Mouse (Mus musculus) hindbrain, embryonic 10.5 days (tissue): ENCODE results near the gene 2700049A03Rik. TPM values are rescaled to one million over a fixed set of nuclear protein-coding genes. Genes with fewer than 3 reads are reported as not detected.

Experiments
- DNase-seq: peaks from one replicate; pipeline ENCODE4 v3.0.0-alpha.2; 2017; ENCODE audit warnings: low spot score
- H3K27ac ChIP-seq: fragments of 300-500 bp; sonication (generic); 2 replicates; pipeline ENCODE4 v1.5.1; 2016; ENCODE audit warnings: mild to moderate bottlenecking, moderate library complexity
- H3K27me3 ChIP-seq: fragments of 300-500 bp; sonication (generic); 2 replicates; pipeline ENCODE4 v1.6.1; 2016; ENCODE audit warnings: mild to moderate bottlenecking; ENCODE audit not compliant: poor library complexity, insufficient read depth, severe bottlenecking
- H3K36me3 ChIP-seq: fragments of 300-500 bp; sonication (generic); 2 replicates; pipeline ENCODE4 v1.6.1; 2016; ENCODE audit warnings: mild to moderate bottlenecking, moderate library complexity
- H3K4me1 ChIP-seq: fragments of 300-500 bp; sonication (generic); replicated peaks from 2 replicates; pipeline ENCODE4 v1.6.1; 2016; ENCODE audit warnings: mild to moderate bottlenecking
- H3K4me3 ChIP-seq: fragments of 300-500 bp; sonication (generic); 2 replicates; pipeline ENCODE4 v1.5.1; 2016; ENCODE audit warnings: mild to moderate bottlenecking, moderate library complexity
- H3K9me3 ChIP-seq: fragments of 300-500 bp; sonication (generic); 2 replicates; pipeline ENCODE4 v1.6.1; 2016; ENCODE audit warnings: mild to moderate bottlenecking, moderate library complexity
- WGBS: fragments of 180-500 bp; shearing (Covaris S2); methylation state at CpG from one replicate; pipeline ENCODE4 v1.1.7; 2016; 5-methylcytosine and 5-hydroxymethylcytosine counted together
- polyA plus RNA-seq: library from polyadenylated mRNA; unstranded; fragments of >200 nt; fragmentation: Nextera tagmentation; extraction: Ambion mirVana; gene quantifications from 2 replicates; pipeline ENCODE4 v1.2.1, GENCODE M21; 2016

Gene 2700049A03Rik
- polyA plus RNA-seq, 1 experiment from 2014 or later, result 14.3 TPM

DNA sequence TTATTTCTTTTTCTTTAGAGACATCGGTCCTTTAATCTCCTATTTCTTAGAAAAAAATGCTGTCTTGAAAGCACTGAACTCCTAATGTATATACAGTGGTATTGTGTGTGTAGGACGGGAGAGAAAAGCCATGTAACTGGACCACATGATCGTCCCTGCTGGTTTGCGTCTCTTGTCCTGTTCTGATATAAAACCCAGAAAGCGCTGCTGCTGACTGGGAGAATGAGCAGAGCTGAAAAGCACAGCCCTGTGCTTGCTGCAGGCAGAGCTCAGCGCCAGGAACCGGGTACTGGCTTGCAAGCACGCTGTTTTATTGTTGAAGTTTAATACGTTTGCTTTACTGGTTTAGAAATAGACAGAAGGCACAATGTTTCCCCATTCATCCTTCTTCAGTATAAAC, 112.7 kb downstream of the 2700049A03Rik start:
- no peak overlapping the region for H3K27ac ChIP-seq
- 83% methylated on average over 9 of the region's 9 CpGs for WGBS
- DNase-seq, result no peak
- no peaks in the 10 kb centered on the region for H3K27me3 ChIP-seq
- no peaks in the 10 kb centered on the region for H3K9me3 ChIP-seq
- H3K4me3 ChIP-seq, result no peak overlapping the region
- peaks cover 4% of the 10 kb centered on the region for H3K36me3 ChIP-seq
- peaks cover 11% of the 10 kb centered on the region for H3K4me1 ChIP-seq

DNA sequence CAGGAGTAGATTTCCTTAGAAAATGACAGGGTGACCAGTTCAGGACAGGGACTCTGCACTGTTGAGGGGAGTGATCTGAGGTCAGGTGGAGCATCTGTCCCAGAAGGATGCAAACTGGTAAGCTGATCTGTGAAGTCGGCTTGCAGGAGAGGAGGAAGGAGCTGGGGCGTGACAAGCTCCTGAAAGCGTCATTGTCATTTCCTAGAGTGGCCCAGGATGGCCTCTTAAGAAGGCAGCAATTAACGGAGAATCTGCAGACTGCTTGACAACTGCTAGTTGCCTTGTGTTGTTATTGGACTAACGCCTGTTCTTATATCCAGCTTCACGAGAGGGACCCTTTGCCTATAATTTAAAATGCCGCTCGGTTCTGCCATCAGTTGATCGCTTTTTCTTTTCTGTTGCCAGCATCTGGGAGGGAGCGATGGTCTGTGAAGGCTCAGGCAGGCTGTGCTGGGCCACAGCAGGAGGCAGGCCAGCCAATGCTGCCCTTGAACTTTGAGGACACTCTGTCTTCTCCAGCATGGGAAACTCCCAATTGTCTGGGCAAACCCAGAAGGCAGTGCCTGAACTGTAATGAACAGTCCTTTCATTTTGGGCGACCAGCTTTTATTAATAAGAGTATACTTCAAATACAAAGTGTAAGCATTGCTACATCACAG, 116.0 kb downstream of the 2700049A03Rik start:
- no peak for DNase-seq
- 53% methylated on average over 11 of the region's 11 CpGs for WGBS
- no peak overlapping the region for H3K4me3 ChIP-seq

DNA sequence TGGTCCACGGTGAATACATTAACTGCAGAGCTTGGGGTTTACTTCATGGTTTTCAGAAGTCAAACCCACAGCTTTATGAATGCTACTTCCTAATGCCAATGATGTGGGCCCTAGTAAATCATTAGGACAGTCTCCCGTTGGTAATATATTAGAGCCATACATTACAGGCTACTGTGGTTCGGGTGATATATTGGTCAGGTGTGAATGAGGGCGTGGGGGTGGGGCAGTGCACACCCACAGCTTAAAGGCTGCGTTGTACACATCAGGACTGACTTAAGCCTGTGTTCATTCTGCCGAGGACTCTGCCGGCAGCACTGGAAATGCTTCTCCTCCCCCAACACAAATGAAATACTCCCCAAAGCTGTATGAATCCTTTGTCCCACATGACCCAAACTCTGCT, 118.1 kb downstream of the 2700049A03Rik start:
- H3K36me3 ChIP-seq, result no peaks in the 10 kb centered on the region
- no peak for DNase-seq
- no peaks in the 10 kb centered on the region for H3K27me3 ChIP-seq
- 84% methylated on average over 7 of the region's 7 CpGs for WGBS
- no peak overlapping the region for H3K27ac ChIP-seq
- peaks cover 11% of the 10 kb centered on the region for H3K4me1 ChIP-seq
- H3K9me3 ChIP-seq, result no peaks in the 10 kb centered on the region
- H3K4me3 ChIP-seq, result no peak overlapping the region

More for the DNA sequence above, 116.0 kb downstream of the 2700049A03Rik start:
- Histone ChIP-seq H3K9me3 (no peaks in the 10 kb centered on the region), H3K27me3 (no peaks in the 10 kb centered on the region), H3K36me3 (no peaks in the 10 kb centered on the region), H3K27ac (no peak overlapping the region), H3K4me1 (peaks cover 11% of the 10 kb centered on the region)

- no peaks in the 10 kb centered on the region for H3K27me3 ChIP-seq
- H3K36me3 ChIP-seq, result no peaks in the 10 kb centered on the region
- WGBS, result 63% methylated on average over 18 of the region's 18 CpGs
- DNase-seq, result peak; percentile 30
- H3K4me3 ChIP-seq, result no peak overlapping the region
- 0 out of 2 replicates have a peak, but pooled peaks cover 8% of the 10 kb centered on the region for H3K9me3 ChIP-seq
- H3K27ac ChIP-seq, result 0 out of 2 replicates have a peak overlapping the region, but pooled peaks have one; percentile 31
- no peaks in the 10 kb centered on the region for H3K4me1 ChIP-seq
Observed at GRCm38 (mm10) chr12:71258196-71258920, 121.7 kb downstream of the 2700049A03Rik start.

DNA sequence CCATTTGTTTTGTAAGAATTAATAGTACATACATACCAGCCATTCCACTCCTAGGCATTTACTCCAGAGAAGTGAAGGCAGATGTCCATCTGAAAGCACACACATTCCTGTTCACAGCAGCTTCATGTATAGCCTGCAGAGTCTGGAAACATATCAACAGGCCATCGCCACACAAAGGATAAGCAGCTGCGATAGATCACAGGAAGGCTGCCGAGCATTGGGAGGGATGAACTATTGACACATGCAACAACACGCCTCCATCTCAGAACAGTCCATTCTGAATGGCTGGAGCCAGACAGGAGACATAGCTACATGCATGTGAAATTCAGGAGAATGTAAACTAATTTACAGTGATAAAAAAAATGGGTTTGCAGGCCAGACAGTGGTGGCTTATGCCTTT, 127.6 kb downstream of the 2700049A03Rik start:
- no peak for DNase-seq
- Histone ChIP-seq H3K27ac (no peak overlapping the region), H3K9me3 (0 out of 2 replicates have a peak, but pooled peaks cover 13% of the 10 kb centered on the region), H3K36me3 (no peaks in the 10 kb centered on the region), H3K4me3 (no peak overlapping the region), H3K27me3 (no peaks in the 10 kb centered on the region), H3K4me1 (no peaks in the 10 kb centered on the region)
- 92% methylated on average over 4 of the region's 4 CpGs for WGBS

DNA sequence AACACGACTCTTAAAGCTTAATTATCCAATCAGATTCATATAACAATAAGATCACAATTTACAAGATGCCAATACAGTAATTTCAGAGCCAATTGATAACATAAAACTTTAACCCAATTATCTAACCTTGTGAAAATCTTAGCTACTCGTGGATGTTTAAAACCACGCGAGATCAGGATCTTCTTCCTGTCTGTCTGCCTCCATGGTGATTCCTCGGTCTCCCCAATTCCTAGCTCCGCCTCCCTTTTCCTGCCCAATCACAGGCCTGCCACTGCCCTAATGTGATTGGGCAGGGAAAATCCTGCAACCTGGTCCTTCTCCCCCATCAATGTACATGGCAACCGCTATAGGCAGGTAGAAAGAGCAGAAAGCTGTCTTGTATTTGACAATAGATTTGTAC, 132.7 kb downstream of the 2700049A03Rik start:
- Histone ChIP-seq H3K27ac (no peak overlapping the region), H3K36me3 (no peaks in the 10 kb centered on the region), H3K4me1 (0 out of 2 replicates have a peak, but pooled peaks cover 3% of the 10 kb centered on the region), H3K4me3 (no peak overlapping the region), H3K9me3 (0 out of 2 replicates have a peak, but pooled peaks cover 5% of the 10 kb centered on the region), H3K27me3 (no peaks in the 10 kb centered on the region)
- DNase-seq, result no peak
- 94% methylated on average over 7 of the region's 7 CpGs for WGBS

DNA sequence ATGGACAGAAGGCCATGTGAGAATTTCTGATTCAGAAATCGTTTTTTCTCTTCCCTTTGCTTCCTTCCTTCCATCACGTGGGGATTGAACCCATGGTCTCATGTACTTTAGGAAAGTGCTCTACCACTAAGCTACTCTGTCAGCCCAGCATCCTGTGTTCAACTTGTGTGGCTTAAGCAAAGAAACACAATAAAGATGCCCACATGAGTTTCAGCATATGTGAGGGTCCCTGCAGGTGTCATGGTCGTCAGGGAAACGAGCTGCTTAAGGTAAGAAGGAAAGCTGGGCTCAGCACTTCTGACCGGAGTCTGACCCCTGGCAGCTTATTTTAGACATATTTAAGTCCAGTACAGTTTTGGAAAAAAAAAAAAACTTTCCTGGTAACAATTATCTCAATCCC, 134.5 kb downstream of the 2700049A03Rik start:
- Histone ChIP-seq H3K27ac (no peak overlapping the region), H3K4me1 (0 out of 2 replicates have a peak, but pooled peaks cover 3% of the 10 kb centered on the region), H3K27me3 (no peaks in the 10 kb centered on the region), H3K4me3 (no peak overlapping the region), H3K36me3 (no peaks in the 10 kb centered on the region), H3K9me3 (0 out of 2 replicates have a peak, but pooled peaks cover 6% of the 10 kb centered on the region)
- WGBS, result 77% methylated on average over 5 of the region's 5 CpGs
- DNase-seq, result no peak

DNA sequence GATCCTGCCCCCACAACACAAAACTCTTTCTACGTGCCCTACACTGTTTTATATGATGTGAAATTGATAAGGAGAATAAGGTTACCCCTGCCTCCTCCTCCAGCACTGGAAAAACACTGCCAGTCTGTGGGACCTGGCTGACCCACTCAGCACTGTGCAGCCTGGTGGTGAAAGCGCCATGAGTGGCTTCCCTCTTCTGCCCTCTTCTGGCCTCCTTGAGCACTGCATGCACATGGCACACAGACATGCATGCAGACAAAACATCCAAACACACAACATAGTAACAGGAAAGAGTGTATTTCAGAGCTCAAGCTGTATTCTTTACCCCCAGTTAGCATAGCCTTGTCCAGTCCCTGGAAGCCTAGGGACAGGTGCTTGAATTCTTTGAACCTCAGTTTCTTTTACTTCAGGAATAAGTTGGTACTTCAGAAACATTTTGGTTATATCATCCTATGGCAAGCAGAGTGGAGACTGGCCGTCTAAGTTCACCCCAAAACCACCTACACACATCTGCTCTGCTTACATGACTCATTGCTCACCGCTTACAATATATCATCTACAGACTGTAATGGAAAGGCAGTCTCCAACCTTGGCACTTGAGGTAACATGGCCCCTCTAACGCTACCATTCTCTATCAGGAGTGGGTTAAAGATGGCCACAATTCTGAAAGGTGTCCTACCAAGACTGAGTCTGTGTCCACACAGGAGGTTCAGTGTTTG, 138.0 kb downstream of the 2700049A03Rik start:
- H3K9me3 ChIP-seq, result 0 out of 2 replicates have a peak, but pooled peaks cover 3% of the 10 kb centered on the region
- DNase-seq, result no peak
- WGBS, result 93% methylated on average over 5 of the region's 5 CpGs
- H3K4me3 ChIP-seq, result no peak overlapping the region
- H3K27ac ChIP-seq, result no peak overlapping the region
- no peaks in the 10 kb centered on the region for H3K36me3 ChIP-seq
- 0 out of 2 replicates have a peak, but pooled peaks cover 14% of the 10 kb centered on the region for H3K4me1 ChIP-seq
- no peaks in the 10 kb centered on the region for H3K27me3 ChIP-seq

DNA sequence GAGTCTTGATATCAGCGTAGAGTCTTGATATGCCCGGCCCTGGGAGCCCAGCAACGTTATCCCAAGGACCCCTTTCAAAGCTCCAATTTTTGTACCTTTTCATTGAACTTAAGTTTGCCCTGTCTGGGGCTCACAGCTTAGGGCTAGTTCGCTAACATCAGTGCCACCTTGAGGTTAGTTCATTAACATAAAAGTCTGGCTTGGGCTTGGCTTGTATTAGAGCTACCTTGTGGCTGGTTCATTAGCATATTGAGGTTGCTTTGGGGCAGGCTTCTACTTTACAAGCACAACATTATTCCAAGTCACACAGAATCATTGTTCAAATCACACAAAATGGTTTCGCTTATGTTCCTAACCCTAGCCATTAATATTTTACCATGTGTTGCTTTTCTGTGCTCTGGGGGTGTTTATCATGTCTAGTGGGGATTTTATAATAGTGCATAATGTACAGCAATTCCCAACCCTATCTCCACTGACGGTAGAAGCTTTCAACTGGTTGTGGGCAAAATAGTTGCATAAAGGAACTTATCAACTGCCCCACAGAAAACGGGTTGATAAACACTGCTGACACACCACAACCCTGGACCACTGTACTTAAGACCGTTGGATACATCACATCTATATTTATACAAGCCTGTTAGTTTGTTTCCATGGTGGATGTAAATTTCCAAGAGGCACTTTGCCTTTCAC, 139.4 kb downstream of the 2700049A03Rik start:
- peaks cover 15% of the 10 kb centered on the region; the same call in 1 of the 2 replicates for H3K4me1 ChIP-seq
- 0 out of 2 replicates have a peak, but pooled peaks cover 3% of the 10 kb centered on the region for H3K9me3 ChIP-seq
- 89% methylated on average over 8 of the region's 8 CpGs for WGBS
- no peak for DNase-seq
- no peaks in the 10 kb centered on the region for H3K36me3 ChIP-seq
- no peak overlapping the region for H3K4me3 ChIP-seq
- H3K27ac ChIP-seq, result no peak overlapping the region
- H3K27me3 ChIP-seq, result no peaks in the 10 kb centered on the region

- Histone ChIP-seq H3K27ac (0 out of 2 replicates have a peak overlapping the region, but pooled peaks have one; percentile 47), H3K4me3 (no peak overlapping the region), H3K9me3 (no peaks in the 10 kb centered on the region), H3K36me3 (no peaks in the 10 kb centered on the region), H3K27me3 (no peaks in the 10 kb centered on the region), H3K4me1 (peaks cover 15% of the 10 kb centered on the region; the same call in 1 of the 2 replicates)
- WGBS, result 67% methylated on average over 12 of the region's 12 CpGs
- DNase-seq, result no peak
Observed at GRCm38 (mm10) chr12:71279521-71280262, 143.0 kb downstream of the 2700049A03Rik start.

- Histone ChIP-seq H3K27me3 (no peaks in the 10 kb centered on the region), H3K9me3 (no peaks in the 10 kb centered on the region), H3K4me1 (peaks cover 14% of the 10 kb centered on the region; the same call in 1 of the 2 replicates), H3K27ac (no peak overlapping the region), H3K4me3 (no peak overlapping the region), H3K36me3 (no peaks in the 10 kb centered on the region)
- DNase-seq, result no peak
- WGBS, result 80% methylated on average over 12 of the region's 12 CpGs
Observed at GRCm38 (mm10) chr12:71281201-71281768, 144.6 kb downstream of the 2700049A03Rik start.
